ENCODE assay signal across 7 mouse cellular contexts in the genomic region with DNA sequence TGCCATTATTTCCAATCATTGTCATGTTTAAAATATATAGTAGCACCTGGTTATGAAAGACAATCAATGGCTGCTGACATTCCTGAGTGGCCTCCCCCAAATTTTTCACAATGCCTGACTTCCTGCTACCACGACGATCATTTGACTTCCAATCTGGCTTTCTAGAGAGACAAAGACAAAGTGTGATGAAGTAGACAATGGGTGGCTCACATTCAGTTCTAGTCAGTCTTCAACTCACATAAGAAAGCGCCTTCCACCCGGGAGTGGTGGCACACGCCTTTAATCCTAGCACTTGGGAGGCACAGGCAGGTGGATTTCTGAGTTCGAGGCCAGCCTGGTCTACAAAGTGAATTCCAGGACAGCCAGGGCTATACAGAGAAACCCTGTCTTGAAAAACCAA. TPM values are rescaled to one million over a fixed set of nuclear protein-coding genes. Genes with fewer than 3 reads are reported as not detected.
DNase-seq lines count a peak whose midpoint lies in the region; ATAC-seq lines count a peak whose summit lies in the region.
"Not testable (repeated sequence)": the region's sequence is repeated elsewhere in the genome, so short reads cannot be mapped to it uniquely, and the experiment has no call there.

No protein-coding gene starts in this region.

- peaks cover 18% of the 10 kb centered on the region for H3K4me1 ChIP-seq in forebrain, embryonic 14.5 days (ENCODE audit: control insufficient read depth, insufficient read depth, low read length)
- peaks cover 38% of the 10 kb centered on the region for H3K4me1 ChIP-seq in heart, embryonic 13.5 days
- H3K4me1 ChIP-seq in hindbrain, embryonic 12.5 days = peaks cover 44% of the 10 kb centered on the region
- H3K4me1 ChIP-seq in intestine, embryonic 15.5 days (replicated peaks) = peaks cover 17% of the 10 kb centered on the region
- peaks cover 38% of the 10 kb centered on the region for H3K4me1 ChIP-seq in limb, embryonic 13.5 days
- peaks cover 34% of the 10 kb centered on the region for H3K4me1 ChIP-seq in lung, embryonic 15.5 days
- peaks cover 24% of the 10 kb centered on the region for H3K4me1 ChIP-seq in midbrain, embryonic 14.5 days (ENCODE audit: control insufficient read depth, insufficient read depth, low read length)

- H3K4me2 ChIP-seq in forebrain, embryonic 14.5 days (ENCODE audit: low read length) = peak overlapping the region; percentile 93; the same call in 1 of the 2 replicates
- peak overlapping the region; percentile 96 for H3K4me2 ChIP-seq in heart, embryonic 13.5 days
- peak overlapping the region; percentile 84 for H3K4me2 ChIP-seq in hindbrain, embryonic 12.5 days (replicated peaks)
- H3K4me2 ChIP-seq in intestine, embryonic 15.5 days (replicated peaks) = peak overlapping the region; percentile 79; the same call in 1 of the 2 replicates
- peak overlapping the region; percentile 86; the same call in 1 of the 2 replicates for H3K4me2 ChIP-seq in limb, embryonic 13.5 days (replicated peaks)
- H3K4me2 ChIP-seq in lung, embryonic 15.5 days = peak overlapping the region; percentile 60; the same call in 1 of the 2 replicates
- H3K4me2 ChIP-seq in midbrain, embryonic 14.5 days (ENCODE audit: low read length) = 0 out of 2 replicates have a peak overlapping the region, but pooled peaks have one; percentile 92

- not testable (repeated sequence) for ATAC-seq in forebrain, embryonic 14.5 days; heart, embryonic 13.5 days (ENCODE audit: extremely low read depth, insufficient number of reproducible peaks, low FRiP score, low TSS enrichment); hindbrain, embryonic 12.5 days (ENCODE audit: low FRiP score); intestine, embryonic 15.5 days; limb, embryonic 13.5 days (ENCODE audit: low FRiP score, low read depth); lung, embryonic 15.5 days (ENCODE audit: borderline replicate concordance, extremely low read depth, low FRiP score, low TSS enrichment); midbrain, embryonic 14.5 days (ENCODE audit: low FRiP score, low TSS enrichment)

- H3K36me3 ChIP-seq in forebrain, embryonic 14.5 days (ENCODE audit: control insufficient read depth, insufficient read depth, low read length) = peaks cover 10% of the 10 kb centered on the region; the same call in 1 of the 2 replicates
- H3K36me3 ChIP-seq in heart, embryonic 13.5 days = peaks cover 19% of the 10 kb centered on the region; the same call in 1 of the 2 replicates
- peaks cover 14% of the 10 kb centered on the region; the same call in 1 of the 2 replicates for H3K36me3 ChIP-seq in hindbrain, embryonic 12.5 days
- 0 out of 2 replicates have a peak, but pooled peaks cover 12% of the 10 kb centered on the region for H3K36me3 ChIP-seq in intestine, embryonic 15.5 days
- peaks cover 19% of the 10 kb centered on the region for H3K36me3 ChIP-seq in limb, embryonic 13.5 days
- H3K36me3 ChIP-seq in lung, embryonic 15.5 days; midbrain, embryonic 14.5 days (ENCODE audit: control insufficient read depth, insufficient read depth, low read length): not testable (repeated sequence)

- H3K27ac ChIP-seq in forebrain, embryonic 14.5 days (ENCODE audit: low read depth, low read length); heart, embryonic 13.5 days (replicated peaks); hindbrain, embryonic 12.5 days; intestine, embryonic 15.5 days; limb, embryonic 13.5 days; lung, embryonic 15.5 days; midbrain, embryonic 14.5 days (replicated peaks; ENCODE audit: low read depth, low read length): not testable (repeated sequence)

- not testable (repeated sequence) for H3K9me3 ChIP-seq in forebrain, embryonic 14.5 days (replicated peaks; ENCODE audit: control insufficient read depth, low read length); heart, embryonic 13.5 days; hindbrain, embryonic 12.5 days (replicated peaks); intestine, embryonic 15.5 days; limb, embryonic 13.5 days; lung, embryonic 15.5 days; midbrain, embryonic 14.5 days (ENCODE audit: control insufficient read depth, low read length)

- not testable (repeated sequence) for DNase-seq in forebrain, embryonic 14.5 days (ENCODE audit: low spot score); midbrain, embryonic 14.5 days

- not testable (repeated sequence) for H3K9ac ChIP-seq in forebrain, embryonic 14.5 days (ENCODE audit: low read length); hindbrain, embryonic 12.5 days; intestine, embryonic 15.5 days; limb, embryonic 13.5 days; lung, embryonic 15.5 days; midbrain, embryonic 14.5 days (replicated peaks; ENCODE audit: low read length)
- 0 out of 2 replicates have a peak overlapping the region, but pooled peaks have one; percentile 33 for H3K9ac ChIP-seq in heart, embryonic 13.5 days

- H3K4me3 ChIP-seq in forebrain, embryonic 14.5 days (ENCODE audit: low read depth, low read length); hindbrain, embryonic 12.5 days; intestine, embryonic 15.5 days (replicated peaks); limb, embryonic 13.5 days; lung, embryonic 15.5 days; midbrain, embryonic 14.5 days (replicated peaks; ENCODE audit: low read depth, low read length): not testable (repeated sequence)
- peak overlapping the region; percentile 74 for H3K4me3 ChIP-seq in heart, embryonic 13.5 days

- H3K27me3 ChIP-seq in forebrain, embryonic 14.5 days (replicated peaks; ENCODE audit: control insufficient read depth, insufficient read depth, low read length); heart, embryonic 13.5 days (replicated peaks); hindbrain, embryonic 12.5 days; intestine, embryonic 15.5 days (replicated peaks); limb, embryonic 13.5 days; lung, embryonic 15.5 days; midbrain, embryonic 14.5 days (ENCODE audit: control insufficient read depth, insufficient read depth, low read length): not testable (repeated sequence)

- WGBS in forebrain, embryonic 14.5 days = 89% methylated on average over 6 of the region's 6 CpGs
- 83% methylated on average over 6 of the region's 6 CpGs for WGBS in heart, embryonic 13.5 days
- WGBS in hindbrain, embryonic 12.5 days = 92% methylated on average over 6 of the region's 6 CpGs
- 91% methylated on average over 6 of the region's 6 CpGs for WGBS in intestine, embryonic 15.5 days
- WGBS in limb, embryonic 13.5 days = 90% methylated on average over 6 of the region's 6 CpGs
- WGBS in lung, embryonic 15.5 days = 85% methylated on average over 6 of the region's 6 CpGs
- WGBS in midbrain, embryonic 14.5 days = 88% methylated on average over 6 of the region's 6 CpGs

RNA-seq across cellular contexts. Expression of a gene that starts 2.3 kb away (rescaled TPM):
- 127 and 136 TPM in 2 replicates for polyA plus RNA-seq in forebrain, embryonic 14.5 days (2014; fragmentation: Nextera tagmentation; extraction: Ambion mirVana)
- polyA plus RNA-seq in heart, embryonic 13.5 days (2015; fragmentation: Nextera tagmentation; extraction: Ambion mirVana) = 101 and 107 TPM in 2 replicates
- 81.1 and 88.2 TPM in 2 replicates for polyA plus RNA-seq in hindbrain, embryonic 12.5 days (2016; fragmentation: Nextera tagmentation; extraction: Ambion mirVana)
- polyA plus RNA-seq in intestine, embryonic 15.5 days (2015; fragmentation: Nextera tagmentation; extraction: Ambion mirVana) = 108 and 120 TPM in 2 replicates
- 84.2 and 86.6 TPM in 2 replicates for polyA plus RNA-seq in limb, embryonic 13.5 days (2015; fragmentation: Nextera tagmentation; extraction: Ambion mirVana)
- 75.7 and 77.3 TPM in 2 replicates for polyA plus RNA-seq in lung, embryonic 15.5 days (2015; fragmentation: Nextera tagmentation; extraction: Ambion mirVana)
- polyA plus RNA-seq in midbrain, embryonic 14.5 days (2014; fragmentation: Nextera tagmentation; extraction: Ambion mirVana) = 115 and 132 TPM in 2 replicates

RNA-seq across cellular contexts. Expression of a gene that starts 2.3 kb away (rescaled TPM):
- 103 and 116 TPM in 2 replicates for polyA plus RNA-seq in forebrain, embryonic 14.5 days (2014; fragmentation: Nextera tagmentation; extraction: Ambion mirVana)
- 66.7 and 74.1 TPM in 2 replicates for polyA plus RNA-seq in heart, embryonic 13.5 days (2015; fragmentation: Nextera tagmentation; extraction: Ambion mirVana)
- 123 and 128 TPM in 2 replicates for polyA plus RNA-seq in hindbrain, embryonic 12.5 days (2016; fragmentation: Nextera tagmentation; extraction: Ambion mirVana)
- polyA plus RNA-seq in intestine, embryonic 15.5 days (2015; fragmentation: Nextera tagmentation; extraction: Ambion mirVana) = 80.9 and 85.8 TPM in 2 replicates
- 146 TPM in 2 replicates for polyA plus RNA-seq in limb, embryonic 13.5 days (2015; fragmentation: Nextera tagmentation; extraction: Ambion mirVana)
- polyA plus RNA-seq in lung, embryonic 15.5 days (2015; fragmentation: Nextera tagmentation; extraction: Ambion mirVana) = 114 TPM in 2 replicates
- 99.9 and 104 TPM in 2 replicates for polyA plus RNA-seq in midbrain, embryonic 14.5 days (2014; fragmentation: Nextera tagmentation; extraction: Ambion mirVana)

RNA-seq across cellular contexts. Expression of a gene that starts 12.3 kb away (rescaled TPM):
- polyA plus RNA-seq in forebrain, embryonic 14.5 days (2014; fragmentation: Nextera tagmentation; extraction: Ambion mirVana) = 0.91 and 2.2 TPM in 2 replicates
- polyA plus RNA-seq in heart, embryonic 13.5 days (2015; fragmentation: Nextera tagmentation; extraction: Ambion mirVana) = 0.60 and 0.73 TPM in 2 replicates
- 2.1 and 2.8 TPM in 2 replicates for polyA plus RNA-seq in hindbrain, embryonic 12.5 days (2016; fragmentation: Nextera tagmentation; extraction: Ambion mirVana)
- polyA plus RNA-seq in intestine, embryonic 15.5 days (2015; fragmentation: Nextera tagmentation; extraction: Ambion mirVana) = 0.48 and 1.2 TPM in 2 replicates
- polyA plus RNA-seq in limb, embryonic 13.5 days (2015; fragmentation: Nextera tagmentation; extraction: Ambion mirVana) = 0.50 and 0.79 TPM in 2 replicates
- polyA plus RNA-seq in lung, embryonic 15.5 days (2015; fragmentation: Nextera tagmentation; extraction: Ambion mirVana) = 0.40 and 0.71 TPM in 2 replicates
- polyA plus RNA-seq in midbrain, embryonic 14.5 days (2014; fragmentation: Nextera tagmentation; extraction: Ambion mirVana) = 2.0 and 3.1 TPM in 2 replicates

RNA-seq across cellular contexts. Expression of a gene that starts 57.1 kb away (rescaled TPM):
- 7.5 and 9.5 TPM in 2 replicates for polyA plus RNA-seq in forebrain, embryonic 14.5 days (2014; fragmentation: Nextera tagmentation; extraction: Ambion mirVana)
- polyA plus RNA-seq in heart, embryonic 13.5 days (2015; fragmentation: Nextera tagmentation; extraction: Ambion mirVana) = 10.4 and 11.3 TPM in 2 replicates
- 27.3 and 27.5 TPM in 2 replicates for polyA plus RNA-seq in hindbrain, embryonic 12.5 days (2016; fragmentation: Nextera tagmentation; extraction: Ambion mirVana)
- 10.6 TPM in 2 replicates for polyA plus RNA-seq in intestine, embryonic 15.5 days (2015; fragmentation: Nextera tagmentation; extraction: Ambion mirVana)
- 16.8 and 18.2 TPM in 2 replicates for polyA plus RNA-seq in limb, embryonic 13.5 days (2015; fragmentation: Nextera tagmentation; extraction: Ambion mirVana)
- polyA plus RNA-seq in lung, embryonic 15.5 days (2015; fragmentation: Nextera tagmentation; extraction: Ambion mirVana) = 12.2 and 13.5 TPM in 2 replicates
- polyA plus RNA-seq in midbrain, embryonic 14.5 days (2014; fragmentation: Nextera tagmentation; extraction: Ambion mirVana) = 11.8 and 12.1 TPM in 2 replicates
